Mouse (Mus musculus): ENCODE results near the gene Pex7. TPM values are rescaled to one million over a fixed set of nuclear protein-coding genes. Genes with fewer than 3 reads are reported as not detected.
A peak's percentile ranks its signal among the peaks of the same experiment; 100 is the strongest.

Gene Pex7
- polyA plus RNA-seq, 1 experiment from 2014 or later, result 51.4 TPM

GRCm38 (mm10) chr10:19848928-19849770 is 58.3 kb downstream of the Pex7 start:
- Histone ChIP-seq H3K4me2 (ENCODE audit: low read depth, low read length) (peak overlapping the region; percentile 100), H3K27me3 (replicated peaks; ENCODE audit: control insufficient read depth, insufficient read depth, low read length) (peaks cover 41% of the 10 kb centered on the region), H3K27ac (ENCODE audit: low read length) (no peak overlapping the region), H3K4me1 (ENCODE audit: control insufficient read depth, insufficient read depth, low read length) (peaks cover 26% of the 10 kb centered on the region), H3K4me3 (ENCODE audit: low read length) (peak overlapping the region; percentile 61), H3K9ac (ENCODE audit: low read depth, low read length) (no peak overlapping the region; the same call in 1 of the 2 replicates), H3K36me3 (ENCODE audit: control insufficient read depth, insufficient read depth, low read length) (no peaks in the 10 kb centered on the region), H3K9me3 (ENCODE audit: control insufficient read depth, low read length) (no peaks in the 10 kb centered on the region)
- WGBS, result 8% methylated on average over 44 of the region's 44 CpGs
- ATAC-seq, result no peak

GRCm38 (mm10) chr10:19839836-19840235 is 67.7 kb downstream of the Pex7 start:
- Histone ChIP-seq H3K9me3 (ENCODE audit: control insufficient read depth, low read length) (no peaks in the 10 kb centered on the region), H3K9ac (ENCODE audit: low read depth, low read length) (no peak overlapping the region), H3K27ac (ENCODE audit: low read length) (no peak overlapping the region), H3K4me3 (ENCODE audit: low read length) (no peak overlapping the region), H3K4me1 (ENCODE audit: control insufficient read depth, insufficient read depth, low read length) (no peaks in the 10 kb centered on the region), H3K27me3 (replicated peaks; ENCODE audit: control insufficient read depth, insufficient read depth, low read length) (no peaks in the 10 kb centered on the region), H3K4me2 (ENCODE audit: low read depth, low read length) (no peak overlapping the region), H3K36me3 (ENCODE audit: control insufficient read depth, insufficient read depth, low read length) (no peaks in the 10 kb centered on the region)
- WGBS, result 91% methylated on average over 5 of the region's 5 CpGs
- ATAC-seq, result no peak

GRCm38 (mm10) chr10:19835887-19836710 is 71.4 kb downstream of the Pex7 start:
- no peak for ATAC-seq
- WGBS, result 79% methylated on average over 8 of the region's 8 CpGs

GRCm38 (mm10) chr10:19834222-19834621 is 73.3 kb downstream of the Pex7 start:
- Histone ChIP-seq H3K36me3 (ENCODE audit: control insufficient read depth, insufficient read depth, low read length) (no peaks in the 10 kb centered on the region), H3K4me2 (ENCODE audit: low read depth, low read length) (no peak overlapping the region), H3K9ac (ENCODE audit: low read depth, low read length) (no peak overlapping the region), H3K27me3 (replicated peaks; ENCODE audit: control insufficient read depth, insufficient read depth, low read length) (no peaks in the 10 kb centered on the region), H3K27ac (ENCODE audit: low read length) (no peak overlapping the region), H3K9me3 (ENCODE audit: control insufficient read depth, low read length) (no peaks in the 10 kb centered on the region), H3K4me3 (ENCODE audit: low read length) (no peak overlapping the region), H3K4me1 (ENCODE audit: control insufficient read depth, insufficient read depth, low read length) (no peaks in the 10 kb centered on the region)
- 94% methylated on average over 6 of the region's 6 CpGs for WGBS
- ATAC-seq, result no peak

More at GRCm38 (mm10) chr10:19835887-19836710, 71.4 kb downstream of the Pex7 start:
- no peak overlapping the region for H3K27ac ChIP-seq (ENCODE audit: low read length)
- no peak overlapping the region for H3K4me3 ChIP-seq (ENCODE audit: low read length)
- no peaks in the 10 kb centered on the region for H3K9me3 ChIP-seq (ENCODE audit: control insufficient read depth, low read length)
- H3K4me2 ChIP-seq (ENCODE audit: low read depth, low read length), result no peak overlapping the region
- no peaks in the 10 kb centered on the region for H3K4me1 ChIP-seq (ENCODE audit: control insufficient read depth, insufficient read depth, low read length)
- H3K27me3 ChIP-seq (replicated peaks; ENCODE audit: control insufficient read depth, insufficient read depth, low read length), result no peaks in the 10 kb centered on the region
- no peaks in the 10 kb centered on the region for H3K36me3 ChIP-seq (ENCODE audit: control insufficient read depth, insufficient read depth, low read length)
- H3K9ac ChIP-seq (ENCODE audit: low read depth, low read length), result no peak overlapping the region

- Histone ChIP-seq H3K4me3 (ENCODE audit: low read length) (no peak overlapping the region), H3K36me3 (ENCODE audit: control insufficient read depth, insufficient read depth, low read length) (no peaks in the 10 kb centered on the region), H3K9ac (ENCODE audit: low read depth, low read length) (no peak overlapping the region), H3K9me3 (ENCODE audit: control insufficient read depth, low read length) (no peaks in the 10 kb centered on the region), H3K4me2 (ENCODE audit: low read depth, low read length) (no peak overlapping the region), H3K27me3 (replicated peaks; ENCODE audit: control insufficient read depth, insufficient read depth, low read length) (no peaks in the 10 kb centered on the region), H3K4me1 (ENCODE audit: control insufficient read depth, insufficient read depth, low read length) (no peaks in the 10 kb centered on the region), H3K27ac (ENCODE audit: low read length) (no peak overlapping the region)
- WGBS, result 82% methylated on average over 5 of the region's 5 CpGs
- ATAC-seq, result no peak
Observed at GRCm38 (mm10) chr10:19831072-19831849, 76.2 kb downstream of the Pex7 start.

GRCm38 (mm10) chr10:19820986-19821385 is 86.5 kb downstream of the Pex7 start:
- no peak overlapping the region for H3K27ac ChIP-seq (ENCODE audit: low read length)
- no peak overlapping the region for H3K9ac ChIP-seq (ENCODE audit: low read depth, low read length)
- H3K4me3 ChIP-seq (ENCODE audit: low read length), result no peak overlapping the region
- no peaks in the 10 kb centered on the region for H3K36me3 ChIP-seq (ENCODE audit: control insufficient read depth, insufficient read depth, low read length)
- no peaks in the 10 kb centered on the region for H3K27me3 ChIP-seq (replicated peaks; ENCODE audit: control insufficient read depth, insufficient read depth, low read length)
- WGBS, result 60% methylated on average over 3 of the region's 3 CpGs
- no peak overlapping the region for H3K4me2 ChIP-seq (ENCODE audit: low read depth, low read length)
- H3K9me3 ChIP-seq (ENCODE audit: control insufficient read depth, low read length), result no peaks in the 10 kb centered on the region
- H3K4me1 ChIP-seq (ENCODE audit: control insufficient read depth, insufficient read depth, low read length), result no peaks in the 10 kb centered on the region
- no peak for ATAC-seq

- no peak overlapping the region for H3K27ac ChIP-seq (ENCODE audit: low read length)
- H3K36me3 ChIP-seq (ENCODE audit: control insufficient read depth, insufficient read depth, low read length), result no peaks in the 10 kb centered on the region
- WGBS, result 50% methylated on average over 16 of the region's 16 CpGs
- H3K4me3 ChIP-seq (ENCODE audit: low read length), result no peak overlapping the region
- no peak overlapping the region for H3K4me2 ChIP-seq (ENCODE audit: low read depth, low read length)
- no peaks in the 10 kb centered on the region for H3K27me3 ChIP-seq (replicated peaks; ENCODE audit: control insufficient read depth, insufficient read depth, low read length)
- H3K9ac ChIP-seq (ENCODE audit: low read depth, low read length), result no peak overlapping the region
- no peaks in the 10 kb centered on the region for H3K9me3 ChIP-seq (ENCODE audit: control insufficient read depth, low read length)
- H3K4me1 ChIP-seq (ENCODE audit: control insufficient read depth, insufficient read depth, low read length), result no peaks in the 10 kb centered on the region
- no peak for ATAC-seq
Observed at GRCm38 (mm10) chr10:19818723-19819355, 88.7 kb downstream of the Pex7 start.

GRCm38 (mm10) chr10:19815371-19815770 is 92.1 kb downstream of the Pex7 start:
- Histone ChIP-seq H3K36me3 (ENCODE audit: control insufficient read depth, insufficient read depth, low read length) (no peaks in the 10 kb centered on the region), H3K9me3 (ENCODE audit: control insufficient read depth, low read length) (no peaks in the 10 kb centered on the region), H3K4me2 (ENCODE audit: low read depth, low read length) (no peak overlapping the region), H3K27ac (ENCODE audit: low read length) (no peak overlapping the region), H3K9ac (ENCODE audit: low read depth, low read length) (no peak overlapping the region), H3K27me3 (replicated peaks; ENCODE audit: control insufficient read depth, insufficient read depth, low read length) (no peaks in the 10 kb centered on the region), H3K4me3 (ENCODE audit: low read length) (no peak overlapping the region), H3K4me1 (ENCODE audit: control insufficient read depth, insufficient read depth, low read length) (no peaks in the 10 kb centered on the region)
- no peak for ATAC-seq
- 39% methylated on average over 8 of the region's 8 CpGs for WGBS

Measured in intestine, embryonic 16.5 days (tissue).